Mouse (Mus musculus) forebrain, embryonic 13.5 days (tissue): ENCODE results near the gene Wbp4. TPM values are rescaled to one million over a fixed set of nuclear protein-coding genes. Genes with fewer than 3 reads are reported as not detected.
A peak's percentile ranks its signal among the peaks of the same experiment; 100 is the strongest.

Experiments used
- ATAC-seq: fragments of 200-750 bp; cut with Nextera tagmentation; 2 replicates; pipeline ENCODE4 v1.8.0; 2017
- H3K27ac ChIP-seq: fragments of 300-500 bp; sonication (generic); 2 replicates; pipeline ENCODE4 v1.5.1; 2015; ENCODE audit warnings: inconsistent platforms, mild to moderate bottlenecking, moderate library complexity
- H3K27me3 ChIP-seq: fragments of 300-500 bp; sonication (generic); 2 replicates; pipeline ENCODE4 v1.6.1; 2015; ENCODE audit warnings: mild to moderate bottlenecking, inconsistent platforms
- H3K36me3 ChIP-seq: fragments of 300-500 bp; sonication (generic); 2 replicates; pipeline ENCODE4 v1.6.1; 2015; ENCODE audit warnings: mild to moderate bottlenecking, inconsistent platforms; ENCODE audit not compliant: poor library complexity, severe bottlenecking
- H3K4me1 ChIP-seq: fragments of 300-500 bp; sonication (generic); 2 replicates; pipeline ENCODE4 v1.6.1; 2015; ENCODE audit warnings: inconsistent platforms
- H3K4me2 ChIP-seq: fragments of 300-500 bp; sonication (generic); 2 replicates; pipeline ENCODE4 v1.6.1; 2015; ENCODE audit warnings: inconsistent platforms, mild to moderate bottlenecking, moderate library complexity
- H3K4me3 ChIP-seq: fragments of 300-500 bp; sonication (generic); 2 replicates; pipeline ENCODE4 v1.5.1; 2015; ENCODE audit warnings: mild to moderate bottlenecking, inconsistent platforms
- H3K9ac ChIP-seq: fragments of 300-500 bp; sonication (generic); 2 replicates; pipeline ENCODE4 v1.6.1; 2015; ENCODE audit warnings: mild to moderate bottlenecking, inconsistent platforms
- H3K9me3 ChIP-seq: fragments of 300-500 bp; sonication (generic); replicated peaks from 2 replicates; pipeline ENCODE4 v1.6.1; 2016; ENCODE audit warnings: inconsistent platforms
- WGBS: fragments of 180-500 bp; shearing (Covaris S2); methylation state at CpG from one replicate; pipeline ENCODE4 v1.1.7; 2015; 5-methylcytosine and 5-hydroxymethylcytosine counted together
- polyA plus RNA-seq: library from polyadenylated mRNA; unstranded; fragments of >200 nt; fragmentation: Nextera tagmentation; extraction: Ambion mirVana; gene quantifications from 2 replicates; pipeline ENCODE4 v1.2.1, GENCODE M21; 2015

Wbp4 gene
- polyA plus RNA-seq, 1 experiment from 2014 or later: 51.4 TPM

- H3K36me3 ChIP-seq: no peaks in the 10 kb centered on the region
- no peaks in the 10 kb centered on the region for H3K4me1 ChIP-seq
- no peaks in the 10 kb centered on the region for H3K27me3 ChIP-seq
- no peak for ATAC-seq
- no peak overlapping the region for H3K4me2 ChIP-seq
- no peak overlapping the region for H3K9ac ChIP-seq
- H3K9me3 ChIP-seq: no peaks in the 10 kb centered on the region
- 62% methylated on average over 5 of the region's 5 CpGs for WGBS
- no peak overlapping the region for H3K4me3 ChIP-seq
- H3K27ac ChIP-seq: no peak overlapping the region
Measured at GRCm38 (mm10) chr14:79503371-79504075, 22.2 kb upstream of the Wbp4 start.

DNA sequence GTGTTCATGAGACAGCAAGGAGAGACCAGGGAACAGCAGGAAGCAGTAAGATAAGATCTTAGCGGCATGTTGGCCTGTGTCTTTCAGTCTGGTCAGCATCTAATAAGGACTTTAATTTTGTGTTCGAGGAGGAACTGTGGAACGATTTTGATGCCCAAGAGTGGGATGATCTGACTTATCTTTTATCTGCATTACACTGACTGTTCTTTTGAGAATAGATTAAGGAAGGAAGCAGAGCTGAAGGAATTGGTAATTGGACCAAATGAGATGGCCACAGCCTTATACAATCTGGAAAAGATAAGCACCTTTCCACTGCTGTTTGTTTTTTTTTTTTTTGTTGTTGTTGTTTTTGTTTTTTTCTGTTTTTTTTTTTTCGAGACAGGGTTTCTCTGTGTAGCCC lies 19.4 kb upstream of the Wbp4 start:
- H3K4me1 ChIP-seq: no peaks in the 10 kb centered on the region
- 88% methylated on average over 4 of the region's 4 CpGs for WGBS
- ATAC-seq: no peak
- H3K9ac ChIP-seq: no peak overlapping the region
- H3K27ac ChIP-seq: no peak overlapping the region
- H3K27me3 ChIP-seq: no peaks in the 10 kb centered on the region
- H3K4me3 ChIP-seq: no peak overlapping the region
- H3K9me3 ChIP-seq: no peaks in the 10 kb centered on the region
- H3K36me3 ChIP-seq: no peaks in the 10 kb centered on the region
- no peak overlapping the region for H3K4me2 ChIP-seq

- Histone ChIP-seq H3K4me1 (no peaks in the 10 kb centered on the region), H3K36me3 (no peaks in the 10 kb centered on the region), H3K27ac (no peak overlapping the region), H3K4me3 (no peak overlapping the region), H3K27me3 (no peaks in the 10 kb centered on the region), H3K9ac (no peak overlapping the region), H3K9me3 (no peaks in the 10 kb centered on the region), H3K4me2 (no peak overlapping the region)
- 89% methylated on average over 9 of the region's 9 CpGs for WGBS
- ATAC-seq: no peak
Measured at GRCm38 (mm10) chr14:79499326-79499725, 18.0 kb upstream of the Wbp4 start.

GRCm38 (mm10) chr14:79494349-79494748 lies 13.0 kb upstream of the Wbp4 start:
- no peak for ATAC-seq

GRCm38 (mm10) chr14:79490246-79490645 lies 8.9 kb upstream of the Wbp4 start:
- Histone ChIP-seq H3K4me3 (no peak overlapping the region), H3K27ac (no peak overlapping the region), H3K9ac (no peak overlapping the region), H3K4me2 (no peak overlapping the region), H3K4me1 (peaks cover 14% of the 10 kb centered on the region), H3K27me3 (peaks cover 6% of the 10 kb centered on the region; the same call in 1 of the 2 replicates), H3K36me3 (no peaks in the 10 kb centered on the region), H3K9me3 (no peaks in the 10 kb centered on the region)
- no peak for ATAC-seq
- 75% methylated on average over 3 of the region's 3 CpGs for whole genome bisulfite sequencing

More at GRCm38 (mm10) chr14:79494349-79494748, 13.0 kb upstream of the Wbp4 start:
- Histone ChIP-seq H3K9me3 (no peaks in the 10 kb centered on the region), H3K9ac (no peak overlapping the region), H3K4me3 (no peak overlapping the region), H3K27me3 (no peaks in the 10 kb centered on the region), H3K36me3 (no peaks in the 10 kb centered on the region), H3K4me1 (no peaks in the 10 kb centered on the region), H3K27ac (no peak overlapping the region), H3K4me2 (no peak overlapping the region)
- 92% methylated on average over 6 of the region's 6 CpGs for WGBS

- ATAC-seq: no peak
- Histone ChIP-seq H3K4me3 (no peak overlapping the region), H3K9ac (no peak overlapping the region), H3K36me3 (no peaks in the 10 kb centered on the region), H3K4me1 (peaks cover 14% of the 10 kb centered on the region), H3K4me2 (no peak overlapping the region), H3K27me3 (peaks cover 6% of the 10 kb centered on the region; the same call in 1 of the 2 replicates), H3K9me3 (no peaks in the 10 kb centered on the region), H3K27ac (no peak overlapping the region)
- WGBS: 87% methylated on average over 12 of the region's 12 CpGs
Measured at GRCm38 (mm10) chr14:79489150-79489549, 7.8 kb upstream of the Wbp4 start.

DNA sequence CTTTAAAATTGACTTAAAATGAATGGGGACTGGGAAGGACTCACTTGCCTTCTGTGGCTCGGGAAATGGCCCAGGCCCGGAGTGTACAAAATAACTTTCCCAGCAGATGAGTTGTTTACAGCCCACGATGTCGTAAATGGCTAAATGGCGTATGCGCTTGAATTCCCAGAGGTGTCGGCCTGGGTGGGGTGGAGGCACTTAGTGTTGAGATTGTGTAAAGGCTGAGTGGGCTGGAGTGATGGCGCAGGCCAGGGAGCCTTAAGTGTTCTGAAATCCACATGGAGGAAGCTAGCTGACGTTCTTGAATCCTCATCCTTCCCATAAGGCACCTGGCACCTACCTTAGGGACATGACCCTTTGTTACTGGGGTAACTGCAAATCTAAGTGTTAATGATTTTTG lies 7.2 kb upstream of the Wbp4 start:
- WGBS: 89% methylated on average over 9 of the region's 9 CpGs
- no peak for ATAC-seq
- Histone ChIP-seq H3K9me3 (no peaks in the 10 kb centered on the region), H3K27me3 (peaks cover 6% of the 10 kb centered on the region; the same call in 1 of the 2 replicates), H3K9ac (no peak overlapping the region), H3K27ac (no peak overlapping the region), H3K4me2 (no peak overlapping the region), H3K4me3 (no peak overlapping the region), H3K4me1 (peaks cover 18% of the 10 kb centered on the region), H3K36me3 (no peaks in the 10 kb centered on the region)

DNA sequence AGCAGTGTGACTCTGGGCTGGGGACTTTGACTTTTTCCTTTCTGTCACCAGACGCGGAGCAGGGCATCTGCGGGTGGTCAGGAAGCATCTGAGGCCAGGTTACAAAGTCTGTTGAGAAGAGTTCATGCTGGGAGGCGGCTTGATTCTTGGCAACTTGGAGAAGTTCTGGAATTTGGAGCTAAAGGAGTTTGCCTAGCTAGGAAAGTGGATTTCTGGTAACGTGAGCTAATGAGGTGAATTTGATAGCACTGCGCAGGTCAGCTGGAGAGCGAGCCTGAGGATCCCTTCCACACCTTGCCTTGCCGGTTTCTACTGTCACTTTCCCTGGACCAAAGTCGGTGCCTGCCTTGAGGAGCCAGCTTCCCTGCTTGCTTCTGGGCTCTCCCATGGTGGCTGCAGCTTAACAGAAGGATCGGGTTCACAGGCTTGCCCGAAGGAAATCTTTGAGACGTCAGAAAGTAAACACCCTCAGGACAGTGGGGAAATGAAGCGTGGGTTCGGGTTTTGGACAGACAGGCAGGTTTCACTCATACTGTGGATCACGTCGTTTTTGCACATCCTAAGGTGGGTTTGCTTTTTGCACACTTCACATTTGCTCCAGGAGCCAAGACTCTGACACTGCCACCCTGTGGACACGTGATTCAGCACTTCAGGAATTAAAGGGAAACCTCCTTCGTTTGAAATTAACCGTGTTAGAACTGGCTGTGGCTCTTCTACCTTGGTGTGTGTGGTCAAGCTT lies 5.8 kb upstream of the Wbp4 start:
- Histone ChIP-seq H3K36me3 (no peaks in the 10 kb centered on the region), H3K27ac (no peak overlapping the region), H3K4me2 (peak overlapping the region; percentile 59), H3K4me3 (peak overlapping the region; percentile 36), H3K9ac (peak overlapping the region; percentile 52), H3K9me3 (no peaks in the 10 kb centered on the region), H3K4me1 (peaks cover 29% of the 10 kb centered on the region), H3K27me3 (peaks cover 6% of the 10 kb centered on the region; the same call in 1 of the 2 replicates)
- WGBS: 9% methylated on average over 19 of the region's 19 CpGs
- ATAC-seq: peak; percentile 23; the same call in 1 of the 2 replicates

DNA sequence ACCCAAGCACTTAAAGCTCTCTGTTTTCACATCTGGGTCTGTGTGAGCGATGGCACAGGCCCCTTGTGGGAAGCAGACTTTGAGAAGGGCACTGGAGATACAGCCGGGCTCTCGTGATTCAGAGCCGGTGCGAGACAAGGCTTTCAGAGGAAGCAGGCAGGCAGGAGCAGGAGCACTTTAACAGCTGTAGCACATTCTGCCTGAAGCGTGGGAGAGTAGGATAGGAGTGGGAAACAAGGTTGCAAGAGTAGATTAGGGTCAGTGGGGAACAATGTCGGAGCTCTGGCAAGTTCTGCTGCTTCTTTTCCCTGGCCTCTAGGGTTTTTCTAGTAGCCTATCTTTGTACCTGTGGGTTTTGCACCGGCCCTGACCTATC lies 5.3 kb upstream of the Wbp4 start:
- no peak overlapping the region; the same call in 1 of the 2 replicates for H3K9ac ChIP-seq
- H3K27me3 ChIP-seq: peaks cover 6% of the 10 kb centered on the region; the same call in 1 of the 2 replicates
- ATAC-seq: no peak
- H3K4me3 ChIP-seq: peak overlapping the region; percentile 36; the same call in 1 of the 2 replicates
- H3K36me3 ChIP-seq: no peaks in the 10 kb centered on the region
- H3K27ac ChIP-seq: no peak overlapping the region
- WGBS: 27% methylated on average over 8 of the region's 8 CpGs
- no peaks in the 10 kb centered on the region for H3K9me3 ChIP-seq
- peak overlapping the region; percentile 59 for H3K4me2 ChIP-seq
- peaks cover 29% of the 10 kb centered on the region for H3K4me1 ChIP-seq

DNA sequence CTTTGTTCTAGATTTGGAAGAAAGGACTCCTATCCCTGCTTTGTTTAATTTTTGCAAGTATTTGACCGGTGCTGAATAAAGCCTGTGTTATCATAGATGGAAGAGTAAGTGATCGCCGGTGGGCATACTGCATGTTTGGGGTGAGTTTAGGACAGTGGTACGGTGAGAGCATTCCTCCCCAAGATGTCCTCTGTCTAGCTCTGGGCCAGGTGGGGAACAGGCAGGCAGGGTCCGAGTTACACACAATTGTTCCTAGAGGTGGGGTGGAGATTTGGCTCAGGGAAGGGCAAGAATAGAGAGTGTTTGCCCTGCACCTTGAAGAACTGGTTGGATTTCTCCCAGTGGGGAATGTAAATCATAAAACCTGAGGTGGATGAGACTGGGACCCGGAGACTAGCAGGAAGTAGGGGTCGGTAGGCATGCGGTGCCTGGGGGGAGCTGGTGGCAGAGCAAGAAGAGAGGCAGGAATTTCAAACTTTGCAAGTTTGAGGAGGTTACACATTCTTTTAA lies 2.3 kb upstream of the Wbp4 start:
- no peaks in the 10 kb centered on the region for H3K9me3 ChIP-seq
- H3K4me2 ChIP-seq: peak overlapping the region; percentile 66; the same call in 1 of the 2 replicates
- 82% methylated on average over 8 of the region's 8 CpGs for WGBS
- no peak overlapping the region for H3K4me3 ChIP-seq
- H3K9ac ChIP-seq: 0 out of 2 replicates have a peak overlapping the region, but pooled peaks have one; percentile 82
- H3K36me3 ChIP-seq: no peaks in the 10 kb centered on the region
- no peak for ATAC-seq
- H3K4me1 ChIP-seq: peaks cover 44% of the 10 kb centered on the region
- peaks cover 6% of the 10 kb centered on the region; the same call in 1 of the 2 replicates for H3K27me3 ChIP-seq
- no peak overlapping the region for H3K27ac ChIP-seq

- H3K36me3 ChIP-seq: peaks cover 6% of the 10 kb centered on the region; the same call in 1 of the 2 replicates
- ATAC-seq: no peak
- peak overlapping the region; percentile 82 for H3K9ac ChIP-seq
- 29% methylated on average over 15 of the region's 15 CpGs for WGBS
- peak overlapping the region; percentile 83 for H3K4me3 ChIP-seq
- no peaks in the 10 kb centered on the region for H3K9me3 ChIP-seq
- peaks cover 6% of the 10 kb centered on the region; the same call in 1 of the 2 replicates for H3K27me3 ChIP-seq
- peaks cover 49% of the 10 kb centered on the region for H3K4me1 ChIP-seq
- H3K4me2 ChIP-seq: peak overlapping the region; percentile 66
- peak overlapping the region; percentile 100 for H3K27ac ChIP-seq
Measured at GRCm38 (mm10) chr14:79482747-79483355, 1.5 kb upstream of the Wbp4 start.

- Histone ChIP-seq H3K4me1 (peaks cover 44% of the 10 kb centered on the region), H3K4me2 (peak overlapping the region; percentile 66), H3K36me3 (peaks cover 8% of the 10 kb centered on the region), H3K9me3 (no peaks in the 10 kb centered on the region), H3K27me3 (peaks cover 6% of the 10 kb centered on the region; the same call in 1 of the 2 replicates), H3K9ac (peak overlapping the region; percentile 82), H3K4me3 (peak overlapping the region; percentile 83), H3K27ac (peak overlapping the region; percentile 100)
- no peak for ATAC-seq
- under 1% methylated on average over 11 of the region's 11 CpGs for WGBS
Measured at GRCm38 (mm10) chr14:79482251-79482661, 936 bp upstream of the Wbp4 start.
